Mouse (Mus musculus) kidney, adult 9 months (tissue): ENCODE measurements around the gene Hmgb4.

Experiments used
- DNase-seq: peaks from one replicate; pipeline ENCODE4 v3.0.0; 2022

Hmgb4 gene

GRCm38 (mm10) chr4:128217991-128218595 lies 42.7 kb downstream of the Hmgb4 start:
- no peak for DNase-seq
